Mouse (Mus musculus) limb, embryonic 14.5 days (tissue): Measurements from ENCODE around the gene Pik3r5. TPM values are rescaled to one million over a fixed set of nuclear protein-coding genes. Genes with fewer than 3 reads are reported as not detected.

Source experiments
- ATAC-seq: fragments of 200-750 bp; cut with Nextera tagmentation; 2 replicates; pipeline ENCODE4 v1.8.0; 2017; ENCODE audit warnings: low read depth, moderate number of reproducible peaks, moderate TSS enrichment; ENCODE audit not compliant: low FRiP score
- DNase-seq: peaks from one replicate; pipeline ENCODE4 v3.0.0-alpha.2; 2015; ENCODE audit warnings: low spot score
- H3K27ac ChIP-seq: fragments of 300-500 bp; sonication (generic); replicated peaks from 2 replicates; pipeline ENCODE4 v1.5.1; 2014; ENCODE audit warnings: low read depth, mild to moderate bottlenecking, low read length, moderate library complexity, mixed read lengths
- H3K27me3 ChIP-seq: fragments of 300-500 bp; sonication (generic); 2 replicates; pipeline ENCODE4 v1.6.1; 2014; ENCODE audit warnings: low read length, mixed read lengths; ENCODE audit not compliant: control insufficient read depth, insufficient read depth
- H3K36me3 ChIP-seq: fragments of 300-500 bp; sonication (generic); 2 replicates; pipeline ENCODE4 v1.6.1; 2014; ENCODE audit warnings: mild to moderate bottlenecking, low read length, moderate library complexity, mixed read lengths; ENCODE audit not compliant: control insufficient read depth, insufficient read depth
- H3K4me1 ChIP-seq: fragments of 300-500 bp; sonication (generic); 2 replicates; pipeline ENCODE4 v1.6.1; 2014; ENCODE audit warnings: antibody characterized with exemption, low read length, mixed read lengths; ENCODE audit not compliant: control insufficient read depth, insufficient read depth
- H3K4me2 ChIP-seq: fragments of 300-500 bp; sonication (generic); replicated peaks from 2 replicates; pipeline ENCODE4 v1.6.1; 2014; ENCODE audit warnings: low read depth, mild to moderate bottlenecking, low read length, moderate library complexity; ENCODE audit not compliant: severe bottlenecking
- H3K4me3 ChIP-seq: fragments of 300-500 bp; sonication (generic); replicated peaks from 2 replicates; pipeline ENCODE4 v1.5.1; 2014; ENCODE audit warnings: low read length
- H3K9ac ChIP-seq: fragments of 300-500 bp; sonication (generic); 2 replicates; pipeline ENCODE4 v1.6.1; 2014; ENCODE audit warnings: mild to moderate bottlenecking, low read depth, low read length, moderate library complexity; ENCODE audit not compliant: severe bottlenecking
- H3K9me3 ChIP-seq: fragments of 300-500 bp; sonication (generic); 2 replicates; pipeline ENCODE4 v1.6.1; 2016; ENCODE audit warnings: low read length; ENCODE audit not compliant: control insufficient read depth
- POLR2A ChIP-seq: fragments of 200-500 bp; IDR thresholded peaks from 2 replicates; pipeline ENCODE4 v1.8.0; 2012; ENCODE audit warnings: inconsistent platforms, mild to moderate bottlenecking, moderate library complexity, borderline replicate concordance; ENCODE audit not compliant: insufficient read depth, insufficient read length; ENCODE audit errors: extremely low read depth
- WGBS: fragments of 180-500 bp; shearing (Covaris S2); extraction: QIAGEN DNeasy Blood & Tissue Kit; methylation state at CpG from one replicate; pipeline ENCODE4 v1.1.7; 2014; 5-methylcytosine and 5-hydroxymethylcytosine counted together
- polyA plus RNA-seq, 2 experiments: library from polyadenylated mRNA; depleted of rRNA in 1 of 2; stranded (reverse) in 1 of 2; unstranded in 1 of 2; fragments of >200 nt; fragmentation: Nextera tagmentation in 1 of 2; extraction: Ambion mirVana in 1 of 2; gene quantifications; 2 replicates each; pipeline versions ENCODE4 v1.2.1 to v1.2.3; 2012 to 2014

The Pik3r5 gene
- polyA plus RNA-seq, 2 experiments = 0.52 to 1.2 TPM

DNA sequence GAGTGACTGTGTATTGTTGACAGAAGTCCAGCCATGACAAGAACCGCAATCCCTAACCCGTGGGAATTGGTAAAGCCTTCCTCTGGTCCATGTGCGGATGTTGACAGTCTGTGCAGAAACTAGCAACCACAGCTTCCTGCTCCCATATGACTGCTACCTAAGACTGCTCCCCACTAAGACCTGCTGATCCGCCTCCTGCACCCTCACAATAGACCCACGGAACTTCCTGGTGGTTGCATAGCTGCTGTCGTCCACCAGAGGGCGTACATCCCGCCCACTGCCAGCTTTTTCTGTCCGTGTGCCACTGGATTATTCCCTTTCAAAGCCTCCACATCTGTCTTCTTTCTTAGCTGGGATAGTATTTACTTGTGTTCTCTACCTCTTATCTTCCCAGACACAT lies 14.1 kb upstream of the Pik3r5 start:
- Histone ChIP-seq H3K4me2 (no peak overlapping the region), H3K36me3 (no peaks in the 10 kb centered on the region), H3K9ac (no peak overlapping the region), H3K4me1 (no peaks in the 10 kb centered on the region), H3K27ac (no peak overlapping the region), H3K27me3 (no peaks in the 10 kb centered on the region), H3K4me3 (no peak overlapping the region), H3K9me3 (no peaks in the 10 kb centered on the region)
- 43% methylated on average over 9 of the region's 9 CpGs for WGBS
- no peak for DNase-seq
- no peak for ATAC-seq
- TF ChIP-seq POLR2A = no peak

DNA sequence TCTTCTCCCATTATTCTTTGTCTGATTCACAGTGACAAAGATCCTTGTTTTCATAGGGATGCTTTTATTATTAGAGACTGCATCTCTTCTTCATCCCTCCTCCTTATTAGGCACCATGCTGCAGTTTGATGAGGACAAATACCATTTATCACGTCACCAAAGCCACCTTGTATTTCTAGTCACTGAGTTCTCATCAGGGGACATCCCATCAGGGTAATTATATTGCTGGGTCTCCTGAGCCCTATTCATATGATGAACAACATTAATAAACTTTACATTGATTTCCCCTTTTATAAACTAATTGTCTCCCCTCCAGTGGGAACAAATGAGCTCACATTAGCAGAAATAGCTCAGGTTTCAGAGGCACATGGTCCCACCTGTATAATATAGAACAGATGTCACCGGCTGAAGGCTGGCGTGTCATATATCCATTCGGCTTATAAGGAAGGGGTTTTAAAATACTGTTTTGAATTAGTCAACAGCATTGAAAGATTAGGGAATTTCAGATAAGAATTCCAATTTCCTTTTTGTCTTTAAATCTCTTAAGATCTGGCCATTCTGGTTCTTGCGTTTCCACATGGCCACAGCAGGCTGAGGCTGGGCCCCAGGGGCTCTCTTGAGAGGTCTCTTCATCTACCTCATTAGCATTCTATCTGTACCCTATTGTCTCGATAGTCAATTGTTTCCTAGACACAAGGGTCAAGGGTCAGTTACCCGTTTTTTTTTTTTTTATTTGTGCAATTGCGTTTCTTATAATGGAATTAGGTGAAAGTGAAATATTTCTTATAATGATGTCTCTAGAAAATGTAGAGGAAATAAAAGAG lies 6.2 kb upstream of the Pik3r5 start:
- ATAC-seq (no peak), DNase-seq (no peak)
- H3K4me2 ChIP-seq = no peak overlapping the region
- WGBS = 20% methylated on average over 8 of the region's 8 CpGs
- H3K4me1 ChIP-seq = no peaks in the 10 kb centered on the region
- no peaks in the 10 kb centered on the region for H3K9me3 ChIP-seq
- no peaks in the 10 kb centered on the region for H3K27me3 ChIP-seq
- H3K36me3 ChIP-seq = no peaks in the 10 kb centered on the region
- H3K27ac ChIP-seq = no peak overlapping the region
- no peak for TF ChIP-seq POLR2A
- no peak overlapping the region for H3K4me3 ChIP-seq
- H3K9ac ChIP-seq = no peak overlapping the region

DNA sequence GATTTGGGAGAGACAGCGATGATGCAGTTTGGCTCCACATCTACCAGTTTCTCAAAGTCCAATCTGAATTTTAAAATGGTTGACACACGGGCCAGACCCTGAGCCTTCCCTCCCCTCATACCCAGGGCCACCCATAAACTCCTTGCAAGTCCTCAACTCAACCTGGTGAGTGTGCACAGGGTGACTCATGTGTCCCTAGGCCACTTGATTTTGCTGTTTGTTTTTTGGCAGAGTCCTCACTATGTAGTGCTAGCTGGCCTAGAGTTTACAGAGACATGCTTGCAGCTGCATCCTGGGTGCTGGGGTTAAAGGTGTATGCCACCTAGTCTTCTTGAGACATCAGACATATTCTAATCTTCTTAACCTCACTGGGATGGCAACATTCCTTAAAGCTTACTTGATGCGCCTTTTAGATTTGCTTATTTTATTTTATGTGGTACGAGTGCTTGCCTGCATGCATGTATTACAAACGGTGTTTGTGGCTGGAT lies 4.8 kb upstream of the Pik3r5 start:
- ATAC-seq (no peak), DNase-seq (no peak)
- TF ChIP-seq POLR2A = no peak
- Histone ChIP-seq H3K4me3 (no peak overlapping the region), H3K9me3 (no peaks in the 10 kb centered on the region), H3K4me1 (no peaks in the 10 kb centered on the region), H3K36me3 (no peaks in the 10 kb centered on the region), H3K27me3 (no peaks in the 10 kb centered on the region), H3K27ac (no peak overlapping the region), H3K4me2 (no peak overlapping the region), H3K9ac (no peak overlapping the region)
- 70% methylated on average over 5 of the region's 5 CpGs for WGBS

DNA sequence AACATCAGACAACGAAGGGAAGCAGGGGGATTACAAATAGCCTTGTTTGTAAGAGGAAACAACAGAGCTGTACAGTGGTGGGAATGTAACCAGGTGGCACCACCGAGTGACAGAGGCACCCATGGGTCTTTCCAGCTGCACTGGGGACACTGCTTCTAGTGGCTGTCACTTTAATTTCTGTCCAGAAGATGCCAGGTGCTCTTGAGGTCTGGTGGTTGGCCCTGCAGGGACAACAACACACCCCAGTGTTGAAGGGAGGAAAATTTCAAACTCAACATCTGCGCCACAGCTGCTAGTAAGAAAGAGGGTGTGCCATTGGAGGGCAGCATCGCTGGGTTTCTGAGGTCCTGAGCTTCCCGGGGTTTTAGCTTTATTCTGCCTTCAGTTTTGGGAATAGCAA lies 1.3 kb upstream of the Pik3r5 start:
- Histone ChIP-seq H3K9me3 (no peaks in the 10 kb centered on the region), H3K4me1 (no peaks in the 10 kb centered on the region), H3K9ac (no peak overlapping the region), H3K27me3 (no peaks in the 10 kb centered on the region), H3K4me2 (no peak overlapping the region), H3K36me3 (no peaks in the 10 kb centered on the region), H3K4me3 (no peak overlapping the region), H3K27ac (no peak overlapping the region)
- WGBS = 47% methylated on average over 5 of the region's 5 CpGs
- no peak for ATAC-seq
- no peak for TF ChIP-seq POLR2A
- no peak for DNase-seq

DNA sequence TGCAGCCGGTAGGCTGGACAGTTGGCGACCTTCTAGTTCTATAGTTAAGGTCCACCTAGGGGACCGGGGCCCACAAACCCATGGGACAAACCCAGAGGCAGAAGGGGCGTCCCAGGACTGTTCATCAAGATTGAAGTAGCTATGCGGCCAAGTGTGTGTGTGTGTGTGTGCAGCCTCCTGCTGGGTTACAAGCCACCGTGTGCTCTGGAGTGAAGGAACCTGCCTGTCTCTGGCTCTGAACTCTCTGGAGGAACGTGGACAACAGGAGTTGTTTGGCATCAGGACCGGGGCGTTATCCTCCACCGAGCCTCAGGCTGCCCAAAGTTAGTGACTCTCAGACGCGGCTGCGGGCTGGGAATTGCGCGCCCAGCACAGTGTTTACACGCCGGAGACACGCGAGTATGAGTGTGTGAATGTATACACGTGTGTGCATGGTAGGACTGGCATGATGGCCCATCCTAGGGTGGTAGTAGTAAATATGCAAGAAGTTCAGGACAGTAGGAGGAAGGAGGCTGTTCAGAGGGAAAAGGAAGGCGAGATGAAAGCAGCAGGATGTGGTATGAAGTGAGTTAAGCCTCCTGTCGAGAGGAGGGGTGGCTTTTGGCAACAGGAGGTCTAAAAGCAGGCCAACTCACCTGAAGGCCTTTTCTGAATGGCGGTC lies 570 bp downstream of the Pik3r5 start:
- peak overlapping the region; percentile 61 for H3K4me2 ChIP-seq
- DNase-seq (no peak), ATAC-seq (no peak; the same call in 1 of the 2 replicates)
- WGBS = 31% methylated on average over 23 of the region's 23 CpGs
- TF ChIP-seq POLR2A = no peak
- no peaks in the 10 kb centered on the region for H3K9me3 ChIP-seq
- H3K27ac ChIP-seq = no peak overlapping the region
- peak overlapping the region; percentile 39 for H3K4me3 ChIP-seq
- no peaks in the 10 kb centered on the region for H3K4me1 ChIP-seq
- H3K9ac ChIP-seq = no peak overlapping the region
- H3K36me3 ChIP-seq = no peaks in the 10 kb centered on the region
- H3K27me3 ChIP-seq = no peaks in the 10 kb centered on the region
